Mouse (Mus musculus): ENCODE measurements around the gene Lcmt1. TPM values are rescaled to one million over a fixed set of nuclear protein-coding genes. Genes with fewer than 3 reads are reported as not detected.

Gene Lcmt1
- total and polyA plus RNA-seq, 3 experiments: 26.4 to 34.8 (median 27.6) TPM

DNA sequence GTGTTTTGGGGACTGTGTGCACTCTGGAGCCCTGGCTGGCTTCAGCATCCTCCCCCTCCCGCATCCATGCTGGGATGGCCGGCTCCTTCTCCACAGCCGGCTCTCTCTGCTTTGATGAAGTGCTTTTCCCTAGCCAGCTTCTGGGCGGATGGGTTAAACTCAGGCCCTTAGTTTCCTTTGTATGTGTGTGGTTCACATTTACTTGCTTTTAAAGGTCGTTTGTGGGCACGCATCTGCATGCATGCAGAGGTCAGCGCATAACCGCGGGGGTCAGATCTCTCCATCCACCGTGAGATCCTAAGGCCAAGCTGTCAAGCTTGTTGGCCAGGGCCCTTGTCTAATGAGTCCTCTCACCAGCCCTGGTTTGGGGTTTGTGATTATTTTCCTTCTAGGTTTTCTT, 80.1 kb downstream of the Lcmt1 start:
- Histone ChIP-seq H3K4me1 (ENCODE audit: control insufficient read depth in 1 of 2, insufficient read depth in 2 of 2) (0 out of 4 replicates have a peak, but pooled peaks cover 0 to 2% of the 10 kb centered on the region in 2 experiments), H3K79me2 (replicated peaks; ENCODE audit: control insufficient read depth, extremely low read depth, insufficient read depth, poor library complexity, severe bottlenecking) (no peaks in the 10 kb centered on the region), H3K9ac (ENCODE audit: insufficient read depth, low read depth) (no peak overlapping the region), H3K27me3 (replicated peaks) (no peaks in the 10 kb centered on the region), H3K4me3 (replicated peaks in 1 of 3; ENCODE audit: low read depth in 2 of 3, low read length in 2 of 3, poor library complexity in 1 of 3) (no peak overlapping the region), H3K36me3 (replicated peaks in 1 of 2; ENCODE audit: control insufficient read depth in 1 of 2, insufficient read depth in 1 of 2, low read length in 1 of 2) (no peaks in the 10 kb centered on the region), H3K27ac (ENCODE audit: insufficient read depth, low read depth) (no peak overlapping the region), H3K4me2 (ENCODE audit: insufficient read depth, low read depth, poor library complexity, severe bottlenecking) (no peak overlapping the region), H3K9me3 (replicated peaks; ENCODE audit: low read length) (no peaks in the 10 kb centered on the region)
- in situ Hi-C loops (cut with MboI; ENCODE audit: low pct_ligation_motif_present, low pct_unique_long_range_greater_than_20kb, low sequenced_read_pairs): no loop called here
- TF ChIP-seq KAT2A (IDR thresholded peaks at IDR 0.05; ENCODE audit: insufficient replicate concordance, low read length) (no peak), RCOR1 (conservative IDR thresholded peaks at IDR 0.05; ENCODE audit: low read depth, low read length) (no peak), GABPA (IDR thresholded peaks at IDR 0.05; ENCODE audit: insufficient replicate concordance, low read depth, low read length) (no peak), TBP (conservative IDR thresholded peaks at IDR 0.05; ENCODE audit: low read depth, low read length) (no peak), BHLHE40 (IDR thresholded peaks at IDR 0.05; ENCODE audit: low read depth, low read length) (no peak), POLR2AphosphoS2 (IDR thresholded peaks at IDR 0.05; ENCODE audit: low read depth, low read length) (no peak), JUND (conservative IDR thresholded peaks at IDR 0.05; ENCODE audit: low read depth, low read length) (no peak), ZC3H11A (IDR thresholded peaks at IDR 0.05; ENCODE audit: low read depth, low read length) (no peak), TCF12 (IDR thresholded peaks at IDR 0.05; ENCODE audit: low read depth, low read length) (no peak), USF2 (conservative IDR thresholded peaks at IDR 0.05; ENCODE audit: low read depth, low read length) (no peak), ZKSCAN1 (IDR thresholded peaks at IDR 0.05; ENCODE audit: borderline replicate concordance, low read depth, low read length) (no peak), MYC (IDR thresholded peaks at IDR 0.05; ENCODE audit: low read depth, low read length) (no peak), POLR2A (IDR thresholded peaks at IDR 0.05; ENCODE audit: low read depth, low read length) (no peak), SMC3 (IDR thresholded peaks at IDR 0.05; ENCODE audit: low read depth, low read length) (no peak), JUN (IDR thresholded peaks at IDR 0.05; ENCODE audit: insufficient read depth, low read depth, low read length) (no peak), MAX (IDR thresholded peaks at IDR 0.05; ENCODE audit: low read length) (no peak)
- dilution Hi-C loops (cut with MboI; ENCODE audit: extremely low pct_ligation_motif_present, extremely low pct_unique_long_range_greater_than_20kb, low sequenced_read_pairs): no loop called here
- DNase-seq (ENCODE audit: extremely low read depth): no peak

DNA sequence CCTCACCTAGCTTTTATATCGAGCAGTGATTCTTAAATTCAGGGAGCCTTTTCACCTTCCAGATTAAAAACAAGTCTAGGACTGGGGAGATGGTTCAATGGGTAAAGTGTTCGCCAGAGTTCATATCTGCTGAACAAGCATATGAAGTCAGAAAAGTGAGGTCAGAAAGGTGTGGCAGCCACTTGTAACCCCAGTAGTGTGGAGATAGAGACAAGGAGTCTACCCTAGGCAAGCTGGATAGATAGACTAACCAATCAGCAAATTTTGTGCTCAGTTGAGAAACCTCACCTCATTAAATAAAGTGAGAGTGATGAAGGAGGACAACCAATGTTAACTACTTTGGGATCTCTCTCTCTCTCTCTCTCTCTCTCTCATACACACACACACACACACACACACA, 80.9 kb downstream of the Lcmt1 start:
- no peaks in the 10 kb centered on the region for H3K9me3 ChIP-seq (replicated peaks; ENCODE audit: low read length)
- H3K27ac ChIP-seq (ENCODE audit: insufficient read depth, low read depth): no peak overlapping the region
- dilution Hi-C loops (cut with MboI; ENCODE audit: extremely low pct_ligation_motif_present, extremely low pct_unique_long_range_greater_than_20kb, low sequenced_read_pairs) (no loop called here), in situ Hi-C loops (cut with MboI; ENCODE audit: low pct_ligation_motif_present, low pct_unique_long_range_greater_than_20kb, low sequenced_read_pairs) (no loop called here)
- no peak overlapping the region for H3K4me3 ChIP-seq (replicated peaks in 1 of 3; ENCODE audit: low read depth in 2 of 3, low read length in 2 of 3, poor library complexity in 1 of 3)
- H3K36me3 ChIP-seq (replicated peaks in 1 of 2; ENCODE audit: control insufficient read depth in 1 of 2, insufficient read depth in 1 of 2, low read length in 1 of 2): no peaks in the 10 kb centered on the region
- 0 out of 4 replicates have a peak, but pooled peaks cover 0 to 2% of the 10 kb centered on the region in 2 experiments for H3K4me1 ChIP-seq (ENCODE audit: control insufficient read depth in 1 of 2, insufficient read depth in 2 of 2)
- no peaks in the 10 kb centered on the region for H3K27me3 ChIP-seq (replicated peaks)
- H3K9ac ChIP-seq (ENCODE audit: insufficient read depth, low read depth): no peak overlapping the region
- no peak overlapping the region for H3K4me2 ChIP-seq (ENCODE audit: insufficient read depth, low read depth, poor library complexity, severe bottlenecking)
- TF ChIP-seq GABPA (IDR thresholded peaks at IDR 0.05; ENCODE audit: insufficient replicate concordance, low read depth, low read length) (no peak), KAT2A (IDR thresholded peaks at IDR 0.05; ENCODE audit: insufficient replicate concordance, low read length) (no peak), MAX (IDR thresholded peaks at IDR 0.05; ENCODE audit: low read length) (no peak), RAD21 (IDR thresholded peaks at IDR 0.05; ENCODE audit: low read depth, low read length) (no peak), E2F4 (IDR thresholded peaks at IDR 0.05; ENCODE audit: insufficient replicate concordance, low read depth, low read length) (no peak), ZKSCAN1 (IDR thresholded peaks at IDR 0.05; ENCODE audit: borderline replicate concordance, low read depth, low read length) (no peak), RCOR1 (conservative IDR thresholded peaks at IDR 0.05; ENCODE audit: low read depth, low read length) (no peak), MXI1 (IDR thresholded peaks at IDR 0.05; ENCODE audit: low read depth, low read length) (no peak), IRF4 (IDR thresholded peaks at IDR 0.05; ENCODE audit: low read depth, low read length) (no peak), MAZ (IDR thresholded peaks at IDR 0.05; ENCODE audit: low read depth, low read length) (no peak), CTCF (conservative IDR thresholded peaks at IDR 0.05 in 1 of 2, IDR thresholded peaks at IDR 0.05 in 1 of 2; ENCODE audit: low read depth in 2 of 2, low read length in 2 of 2) (no peak), ZC3H11A (IDR thresholded peaks at IDR 0.05; ENCODE audit: low read depth, low read length) (no peak), POLR2A (IDR thresholded peaks at IDR 0.05; ENCODE audit: low read depth, low read length) (no peak), MYC (IDR thresholded peaks at IDR 0.05; ENCODE audit: low read depth, low read length) (no peak), ELF1 (IDR thresholded peaks at IDR 0.05; ENCODE audit: low read depth, low read length) (no peak), SMC3 (IDR thresholded peaks at IDR 0.05; ENCODE audit: low read depth, low read length) (no peak), USF1 (IDR thresholded peaks at IDR 0.05; ENCODE audit: low read depth, low read length) (no peak), ZNF384 (IDR thresholded peaks at IDR 0.05; ENCODE audit: low read depth, low read length) (no peak), BHLHE40 (IDR thresholded peaks at IDR 0.05; ENCODE audit: low read depth, low read length) (no peak), TBP (conservative IDR thresholded peaks at IDR 0.05; ENCODE audit: low read depth, low read length) (no peak)
- H3K79me2 ChIP-seq (replicated peaks; ENCODE audit: control insufficient read depth, extremely low read depth, insufficient read depth, poor library complexity, severe bottlenecking): no peaks in the 10 kb centered on the region
- DNase-seq (ENCODE audit: extremely low read depth): no peak
